Mouse (Mus musculus) brain, embryonic 14.5 days (tissue): ENCODE measurements around the gene Ube2d3.

Source experiments
- CTCF ChIP-seq: fragments of 200-500 bp; IDR thresholded peaks from 2 replicates; pipeline ENCODE4 v1.5.1; 2012; ENCODE audit warnings: inconsistent platforms, mild to moderate bottlenecking, moderate library complexity, borderline replicate concordance; ENCODE audit not compliant: insufficient read depth, insufficient read length; ENCODE audit errors: extremely low read depth
- POLR2A ChIP-seq: fragments of 200-500 bp; IDR thresholded peaks from 2 replicates; pipeline ENCODE4 v1.6.1; 2012; ENCODE audit warnings: mild to moderate bottlenecking, inconsistent platforms, borderline replicate concordance; ENCODE audit not compliant: poor library complexity, insufficient read depth, insufficient read length, severe bottlenecking; ENCODE audit errors: extremely low read depth

- no peak for TF ChIP-seq POLR2A
- TF ChIP-seq CTCF: no peak
Observed at GRCm38 (mm10) chr3:135485128-135485899, 47.4 kb downstream of the Ube2d3 start, which contains the start of gene Manba.
